Mouse (Mus musculus) left cerebral cortex, postnatal 36 days (tissue): ENCODE measurements around the gene Pla1a. TPM values are rescaled to one million over a fixed set of nuclear protein-coding genes. Genes with fewer than 3 reads are reported as not detected.

Experiments
- DNase-seq, 2 experiments: peaks; one replicate each; pipeline ENCODE4 v3.0.0; 2021 to 2022; ENCODE audit warnings: low spot score in 2 of 2, mixed read lengths in 1 of 2
- intact Hi-C: fragments of 180-260 bp; cut with DNase I; formaldehyde crosslinking; loops from one replicate; pipeline ENCODE4 v1.15.1; 2025
- total RNA-seq, 2 experiments: library from RNA; stranded (reverse); gene quantifications; 2 replicates each; pipeline ENCODE4 v1.2.3; 2021

The Pla1a gene
- total RNA-seq, 2 experiments from 2014 or later, result 0.67 to 1.3 TPM

DNA sequence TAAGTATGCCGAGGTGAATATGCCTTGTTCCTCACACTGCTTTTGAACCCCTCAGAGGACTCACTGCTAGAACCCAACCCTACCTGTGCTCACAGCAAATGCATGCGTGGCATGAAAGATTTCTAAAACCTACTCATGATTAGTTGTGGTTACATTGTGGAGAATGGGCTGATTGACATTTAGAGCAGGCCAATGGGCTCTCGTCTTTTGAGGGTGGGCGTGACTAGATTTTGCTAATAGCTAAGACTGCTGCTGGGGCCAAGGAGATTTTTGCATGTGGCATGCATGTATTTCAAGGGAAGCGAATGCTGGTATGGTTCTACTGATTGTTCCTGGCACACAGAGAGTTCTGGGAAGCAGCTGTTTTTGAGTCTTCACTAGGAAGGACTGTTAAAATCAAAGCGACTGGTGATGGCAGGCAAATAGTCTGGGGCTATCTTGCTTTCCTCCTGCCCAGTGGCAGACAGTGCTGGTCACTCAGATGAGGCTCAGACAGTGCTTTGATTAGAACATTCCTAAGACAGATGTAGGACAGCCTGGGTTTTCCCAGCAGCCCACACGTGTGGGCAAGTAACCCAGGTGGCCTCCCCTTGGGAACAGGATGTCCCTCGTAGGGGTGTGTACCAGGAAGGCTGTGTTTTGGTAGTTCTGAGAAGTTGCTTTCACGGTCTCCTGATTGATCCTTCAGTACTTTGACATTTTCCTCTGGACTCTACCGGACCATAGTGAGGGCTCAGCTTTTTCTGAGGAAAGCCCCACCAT, 58.4 kb downstream of the Pla1a start:
- DNase-seq, result no peak
- intact Hi-C loops, result loop anchor here (5.0 kb wide), 2 partner anchors 78 to 108 kb away; partner anchors contain the start of gene Adprh

DNA sequence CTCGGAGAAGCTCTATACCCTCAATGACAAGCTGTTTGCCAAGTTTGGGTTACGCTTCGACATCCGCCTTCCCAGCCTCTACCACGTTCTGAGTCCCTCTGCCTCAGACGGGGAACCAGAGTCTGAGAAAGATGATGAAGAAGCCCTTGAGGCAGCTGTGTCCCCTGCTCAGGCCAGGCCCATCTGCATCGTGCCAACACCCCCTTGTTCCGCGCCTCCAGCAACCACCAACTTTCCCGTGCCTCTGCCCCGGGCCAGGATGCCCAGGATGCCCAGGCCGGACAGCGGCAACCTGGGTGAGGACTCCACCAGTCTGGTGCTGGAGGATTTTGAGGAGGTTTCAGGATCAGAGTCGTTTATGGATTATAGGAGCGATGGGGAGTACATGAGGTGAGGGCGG, 59.0 kb downstream of the Pla1a start:
- intact Hi-C loops, result no loop called here
- DNase-seq, result no peak

DNA sequence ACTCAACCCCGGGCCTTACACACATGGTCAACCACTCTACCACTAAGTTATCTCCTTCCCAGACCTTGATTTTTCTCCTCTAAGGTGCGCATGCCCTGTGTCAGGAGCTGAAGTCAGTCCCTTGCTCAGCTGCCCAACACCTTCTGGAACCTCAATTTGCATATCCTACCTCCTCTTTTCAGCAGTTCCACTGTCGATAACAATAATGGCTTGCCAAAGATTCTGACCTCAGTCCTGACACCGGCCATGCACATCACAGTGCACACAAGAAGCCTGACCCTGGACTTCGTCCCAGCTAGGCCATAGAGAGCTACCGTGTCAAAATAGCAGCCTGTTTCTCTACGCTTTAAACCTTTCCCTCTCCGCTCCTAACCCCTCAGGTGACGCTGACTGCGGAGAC, 59.5 kb downstream of the Pla1a start:
- intact Hi-C loops, result no loop called here
- no peak for DNase-seq

DNA sequence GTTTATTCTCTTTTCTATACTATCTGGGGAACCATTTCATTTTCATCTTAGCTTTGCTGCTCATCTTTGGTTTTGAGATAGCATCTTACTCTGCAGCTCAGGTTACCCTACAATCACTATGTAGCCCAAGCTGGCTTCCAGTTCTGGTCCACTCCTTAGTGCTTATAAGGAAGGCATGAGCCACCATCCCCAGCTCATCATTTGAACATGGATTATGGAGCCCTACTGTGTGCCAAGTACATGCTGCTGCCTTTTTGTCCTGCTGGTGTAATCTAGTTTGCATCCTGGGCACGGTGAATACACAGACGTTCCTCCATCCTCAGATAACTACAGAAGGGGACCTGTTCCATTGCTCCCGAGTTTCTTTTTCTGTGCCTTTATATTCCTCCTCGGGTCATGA, 60.1 kb downstream of the Pla1a start:
- DNase-seq, result no peak
- intact Hi-C loops, result no loop called here

DNA sequence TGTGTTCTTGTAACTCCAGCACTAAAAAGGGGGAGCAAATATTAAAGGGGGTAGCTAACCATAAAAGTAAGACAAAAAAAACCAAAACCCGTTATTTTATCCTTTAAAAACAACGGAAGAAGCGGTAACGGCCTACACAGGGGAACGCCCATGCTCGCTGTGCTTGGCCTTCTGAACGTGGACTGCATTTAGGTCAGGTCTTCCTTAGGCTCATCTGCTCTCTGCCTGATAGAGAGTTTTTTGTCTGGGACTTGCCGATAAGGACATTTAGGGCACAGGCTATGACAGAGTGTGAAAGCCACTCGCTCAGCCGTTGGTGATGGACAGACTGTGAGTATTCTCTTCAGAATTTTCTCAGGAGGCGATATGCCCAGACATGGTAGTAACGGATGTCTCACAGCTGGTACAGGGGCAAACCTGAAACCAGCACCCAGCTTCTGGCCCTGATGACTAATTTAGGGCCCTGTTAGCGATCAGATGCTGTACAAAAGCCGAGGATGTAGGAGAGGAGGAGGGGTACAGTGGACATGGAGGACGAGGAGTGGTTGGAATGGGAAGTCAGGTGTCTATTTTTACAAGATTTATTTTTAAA, 61.1 kb downstream of the Pla1a start:
- intact Hi-C loops, result no loop called here
- no peak for DNase-seq

DNA sequence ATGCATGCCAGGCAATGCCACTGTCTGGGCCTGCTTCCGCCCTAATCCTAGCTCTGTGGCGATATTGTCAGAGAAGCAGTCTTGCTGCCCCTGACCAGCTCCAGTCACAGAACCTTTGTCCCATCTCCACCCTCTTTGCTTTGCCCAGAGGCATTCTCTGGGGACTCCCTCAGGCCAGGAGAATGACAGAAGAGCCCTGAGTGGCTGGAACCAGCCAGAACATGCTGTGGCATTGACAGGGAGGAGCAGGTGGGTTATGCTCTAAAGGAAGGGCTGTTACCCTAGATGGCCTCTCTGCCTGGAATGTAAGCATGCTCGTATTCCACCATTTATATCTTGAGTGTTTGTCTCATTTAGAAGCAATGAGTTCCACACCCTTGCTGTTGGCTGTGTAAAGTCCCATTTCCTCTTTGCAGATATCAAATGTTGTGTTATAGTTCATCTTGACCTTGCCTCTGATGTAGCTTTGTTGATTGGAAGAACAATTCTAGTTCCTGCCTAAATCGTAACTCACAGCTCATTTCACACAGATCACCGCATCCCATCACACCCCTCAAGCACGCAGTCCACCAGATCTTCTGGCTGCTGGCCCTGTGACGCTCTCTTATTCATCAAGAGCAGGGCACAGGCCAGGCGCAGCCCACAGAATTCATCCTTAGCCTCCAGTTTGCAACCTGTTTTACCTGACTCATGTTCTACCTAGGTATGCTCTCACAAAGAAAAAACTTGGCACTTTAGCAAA, 62.1 kb downstream of the Pla1a start:
- no peak for DNase-seq
- intact Hi-C loops, result no loop called here

DNA sequence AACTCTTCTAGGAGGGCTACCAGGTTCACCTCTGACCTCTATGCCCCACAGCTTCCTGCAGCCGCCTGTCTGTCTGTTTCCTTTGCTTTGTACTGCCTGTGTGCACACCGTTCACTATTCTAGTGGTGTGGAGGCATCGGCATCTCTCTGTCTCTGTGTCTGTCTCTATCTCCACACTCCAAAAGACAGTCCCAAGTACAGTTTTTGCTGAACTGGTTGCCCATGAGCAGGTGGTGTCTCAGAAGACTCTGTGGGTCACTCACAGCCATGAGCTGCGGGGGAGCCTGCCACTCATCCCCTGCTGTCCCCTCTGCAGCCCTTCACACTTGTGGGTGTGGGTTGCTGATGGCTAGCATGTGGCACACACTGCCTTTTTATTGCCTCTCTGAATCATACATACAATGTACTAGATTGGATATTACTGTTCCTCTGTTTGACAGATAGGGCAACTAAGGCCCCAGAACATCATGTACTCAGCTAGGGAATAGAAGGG, 62.9 kb downstream of the Pla1a start:
- intact Hi-C loops, result no loop called here

DNA sequence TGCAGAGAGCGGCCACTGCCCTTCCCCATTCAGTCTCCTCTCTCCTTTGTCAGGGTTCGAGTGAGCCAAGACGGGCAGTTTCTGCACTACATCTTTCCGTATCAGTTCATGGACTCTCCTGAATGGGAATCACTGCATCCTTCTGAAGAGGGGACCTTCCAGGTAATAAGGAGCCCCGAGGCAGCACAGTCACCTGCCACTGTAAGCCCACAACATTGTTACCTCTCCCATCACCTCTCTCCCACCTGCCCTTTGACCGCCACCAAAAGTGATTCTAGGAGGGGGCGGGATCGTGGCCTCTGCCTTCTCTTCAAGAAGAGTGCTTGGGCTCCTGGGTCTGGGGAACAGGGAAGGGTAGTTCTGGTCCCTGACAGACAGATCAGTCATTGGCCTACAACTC, 63.5 kb downstream of the Pla1a start:
- DNase-seq, result no peak
- intact Hi-C loops, result no loop called here

More for the DNA sequence above, 62.9 kb downstream of the Pla1a start:
- DNase-seq, result no peak

DNA sequence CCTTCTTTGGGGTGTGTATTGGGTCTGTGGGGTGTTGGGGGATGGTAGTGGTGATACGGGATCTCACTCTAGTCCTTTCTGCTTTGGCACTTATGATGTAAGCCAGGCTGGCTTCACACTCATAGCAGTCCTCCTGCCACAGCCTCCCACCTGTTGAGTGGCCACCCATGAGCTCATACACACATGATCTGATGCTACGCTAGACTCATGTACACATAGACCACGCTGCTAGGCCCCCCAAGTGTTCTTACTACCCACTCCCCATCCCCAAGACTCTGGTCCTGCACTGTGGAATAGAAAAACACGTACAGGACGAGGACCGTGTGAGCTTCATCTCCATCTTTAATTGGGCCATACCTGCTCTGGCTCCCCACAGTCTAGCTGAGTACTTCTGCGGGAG, 63.9 kb downstream of the Pla1a start:
- no peak for DNase-seq
- intact Hi-C loops, result no loop called here

DNA sequence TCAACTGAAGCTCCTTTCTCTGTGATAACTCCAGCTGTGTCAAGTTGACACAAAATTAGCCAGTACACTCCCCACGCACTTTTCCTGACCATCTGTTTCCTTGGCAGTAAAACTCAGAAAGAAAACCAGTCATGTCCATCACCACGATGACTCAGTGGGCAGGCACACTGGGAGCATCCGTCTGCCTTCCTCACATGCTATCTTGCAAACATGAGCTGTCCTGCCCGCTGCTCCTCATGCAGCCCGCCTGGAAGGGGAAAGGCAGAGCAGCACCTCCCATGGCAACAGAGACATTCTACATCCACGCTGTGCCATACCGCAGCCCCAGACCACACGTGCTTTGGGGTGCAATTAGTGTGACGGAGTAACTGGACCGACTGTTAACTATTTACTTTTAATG, 64.6 kb downstream of the Pla1a start:
- peak; percentile 81 for DNase-seq
- intact Hi-C loops, result no loop called here

DNA sequence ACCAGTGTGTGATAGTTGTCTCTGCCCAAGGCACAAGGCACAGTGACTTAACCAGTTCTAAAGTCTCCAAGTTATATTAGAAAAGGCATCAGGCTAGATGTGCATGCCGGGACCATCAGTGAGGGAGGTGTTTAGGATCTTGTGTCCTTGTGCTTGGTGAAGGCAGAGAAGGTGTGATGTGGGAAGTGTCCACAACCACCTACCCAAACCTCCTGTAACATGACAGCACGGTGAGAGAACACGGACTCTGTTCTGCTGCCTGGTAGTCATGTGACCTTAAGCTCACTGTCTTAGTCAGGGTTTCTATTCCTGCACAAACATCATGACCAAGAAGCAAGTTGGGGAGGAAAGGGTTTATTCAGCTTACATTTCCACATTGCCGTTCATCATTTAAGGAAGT, 66.7 kb downstream of the Pla1a start:
- intact Hi-C loops, result no loop called here
- peak in 1 of 2 experiments; percentile 40 for DNase-seq

DNA sequence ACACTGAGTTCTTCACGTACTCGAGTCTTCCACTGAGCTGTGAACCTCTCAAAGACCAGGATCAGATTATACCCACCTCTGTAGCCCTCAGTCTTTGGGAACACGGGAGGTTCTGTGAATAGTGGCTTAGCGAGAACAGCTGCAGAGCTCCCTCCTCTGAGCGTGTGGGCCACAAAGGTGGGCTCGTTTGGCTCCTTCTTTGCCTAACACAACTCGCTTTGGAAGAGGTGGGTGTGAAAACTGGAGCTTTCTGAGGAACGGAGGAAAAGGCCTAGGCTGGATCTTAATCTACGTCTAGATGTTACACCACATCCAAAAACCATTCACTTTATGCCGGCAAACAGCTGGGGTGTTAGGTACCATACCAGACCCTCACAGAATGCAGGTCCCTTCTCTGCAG, 67.6 kb downstream of the Pla1a start:
- peak; percentile 24 to 38 for DNase-seq
- intact Hi-C loops, result no loop called here

DNA sequence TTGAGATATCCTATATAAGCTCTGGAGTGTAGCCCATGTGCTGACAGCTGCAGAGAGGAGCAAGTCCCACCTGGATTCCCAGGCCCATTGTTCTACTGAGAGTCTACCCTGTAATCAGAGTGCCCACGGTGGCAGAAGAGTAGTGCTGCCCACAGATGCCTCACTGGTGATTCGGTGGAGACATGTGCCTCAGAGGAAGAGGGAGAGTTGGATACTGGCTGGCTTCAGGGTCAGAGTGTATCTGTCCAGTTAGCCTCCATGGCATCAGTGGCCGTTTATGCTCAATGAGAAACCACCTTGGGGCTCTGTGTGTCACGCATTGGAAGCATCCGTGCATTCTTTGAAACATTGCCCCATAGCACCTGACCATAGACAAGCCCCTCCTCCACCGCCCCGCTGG, 69.3 kb downstream of the Pla1a start:
- intact Hi-C loops, result no loop called here
- DNase-seq, result no peak

DNA sequence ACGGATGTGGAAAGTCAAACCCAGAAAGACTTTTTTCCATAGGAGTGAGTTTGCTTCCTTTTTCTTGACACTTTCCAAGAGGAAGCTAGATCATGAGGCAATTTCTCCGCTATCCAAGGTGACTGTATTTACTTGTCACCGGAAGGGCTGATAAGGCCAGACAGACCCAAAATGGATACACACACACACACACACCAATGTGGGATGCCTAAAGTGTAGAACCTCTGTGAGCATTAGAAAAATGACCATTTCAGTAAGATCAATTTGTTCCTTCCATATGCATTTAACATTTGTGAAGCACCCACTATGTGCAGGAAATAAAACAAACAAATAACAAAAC, 69.7 kb downstream of the Pla1a start:
- intact Hi-C loops, result no loop called here
- DNase-seq, result no peak

DNA sequence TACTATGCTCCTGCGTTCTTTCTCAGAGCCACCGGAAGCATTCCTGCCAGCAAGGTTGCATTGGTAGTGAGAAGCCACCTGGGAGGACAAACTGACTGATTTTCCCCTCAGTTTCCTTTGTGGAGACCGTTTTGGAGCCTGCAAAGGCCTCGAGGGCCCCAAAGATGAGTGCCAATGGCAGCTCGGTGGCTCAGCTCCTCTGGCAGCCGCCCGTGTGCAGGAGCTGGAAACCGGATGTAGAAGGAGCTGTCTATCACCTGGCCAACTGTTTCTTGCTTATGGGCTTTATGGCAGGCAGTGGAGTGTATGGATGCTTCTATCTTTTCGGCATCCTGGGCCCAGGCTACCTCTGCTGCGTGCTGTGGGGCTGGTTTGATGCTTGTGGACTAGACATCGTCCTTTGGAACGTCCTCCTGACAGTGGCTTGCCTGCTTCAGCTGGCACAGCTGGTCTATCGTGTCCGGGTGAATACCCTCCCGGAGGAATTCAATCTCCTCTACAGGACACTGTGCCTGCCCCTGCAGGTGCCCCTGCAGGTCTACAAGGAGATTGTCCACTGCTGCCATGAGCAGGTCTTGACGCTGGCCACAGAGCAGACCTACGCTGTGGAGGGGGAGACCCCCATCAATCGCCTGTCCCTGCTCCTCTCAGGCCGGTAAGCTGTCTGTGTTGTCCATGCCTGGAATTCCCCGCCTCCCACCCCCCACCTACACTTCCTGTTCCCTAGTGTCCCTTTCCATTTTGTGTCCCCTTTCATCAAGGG, 70.3 kb downstream of the Pla1a start:
- DNase-seq, result no peak
- intact Hi-C loops, result no loop called here

DNA sequence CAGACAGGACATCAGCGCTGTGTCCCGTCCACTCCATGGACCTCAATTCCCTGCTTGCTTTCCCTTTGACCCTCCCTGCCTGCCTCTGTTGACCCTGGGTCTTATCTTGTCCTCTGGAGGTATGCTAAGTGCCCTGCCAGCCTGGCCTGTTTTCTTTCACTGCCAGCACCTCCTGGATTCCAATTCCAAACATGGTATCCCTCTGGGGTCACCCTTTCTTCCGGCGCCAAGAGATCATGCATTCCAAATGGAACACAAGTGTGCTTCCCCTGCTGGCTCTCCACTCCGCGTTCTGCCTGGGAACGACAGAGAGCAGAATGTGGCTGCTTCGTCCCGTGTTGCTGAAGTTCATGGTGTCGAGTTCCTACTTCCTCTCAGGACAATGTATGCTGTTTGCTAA, 71.0 kb downstream of the Pla1a start, which contains the start of gene Popdc2:
Gene Popdc2, plus strand, starts transcription at position 277 of the 400 bp plus-strand sequence.
- DNase-seq, result no peak
- intact Hi-C loops, result no loop called here

DNA sequence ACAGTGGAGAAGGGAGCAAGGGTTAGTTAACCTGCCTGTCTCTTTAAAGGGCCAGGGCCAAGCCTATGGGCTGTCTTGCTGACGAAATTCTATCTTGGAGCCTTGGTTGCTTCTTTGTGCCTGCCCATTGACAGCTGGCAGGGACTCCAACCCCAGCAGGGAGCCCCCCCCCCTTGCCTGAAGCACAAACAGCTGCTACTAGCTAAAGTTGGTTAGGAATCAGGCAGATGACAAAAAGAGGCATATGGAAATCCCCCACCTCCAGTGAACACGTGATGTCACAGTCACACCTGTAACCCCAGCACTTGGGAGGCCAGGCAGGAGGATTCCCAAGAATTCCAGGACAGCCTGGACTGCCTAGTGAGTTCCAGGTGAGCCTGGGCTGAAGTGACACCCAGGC, 72.6 kb downstream of the Pla1a start:
- DNase-seq, result no peak
- intact Hi-C loops, result no loop called here

DNA sequence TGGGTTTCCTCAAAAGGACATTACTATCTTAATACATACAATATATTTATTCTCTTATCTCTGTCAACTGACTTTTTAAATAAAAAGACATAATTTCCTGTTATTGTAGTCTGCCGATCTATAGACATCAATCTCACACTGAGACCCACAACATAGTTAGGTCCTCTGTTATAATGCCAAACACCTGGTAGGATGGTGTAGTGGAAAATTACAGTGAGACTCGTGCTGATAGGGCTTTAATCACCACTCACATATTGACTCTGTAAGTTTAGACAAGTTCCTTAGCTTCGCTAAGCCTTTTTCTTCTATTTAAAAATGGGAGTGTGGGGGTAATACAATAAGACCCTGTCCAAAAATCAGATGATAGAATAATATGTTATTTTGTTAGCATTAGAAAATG, 73.1 kb downstream of the Pla1a start:
- DNase-seq, result no peak
- intact Hi-C loops, result no loop called here

DNA sequence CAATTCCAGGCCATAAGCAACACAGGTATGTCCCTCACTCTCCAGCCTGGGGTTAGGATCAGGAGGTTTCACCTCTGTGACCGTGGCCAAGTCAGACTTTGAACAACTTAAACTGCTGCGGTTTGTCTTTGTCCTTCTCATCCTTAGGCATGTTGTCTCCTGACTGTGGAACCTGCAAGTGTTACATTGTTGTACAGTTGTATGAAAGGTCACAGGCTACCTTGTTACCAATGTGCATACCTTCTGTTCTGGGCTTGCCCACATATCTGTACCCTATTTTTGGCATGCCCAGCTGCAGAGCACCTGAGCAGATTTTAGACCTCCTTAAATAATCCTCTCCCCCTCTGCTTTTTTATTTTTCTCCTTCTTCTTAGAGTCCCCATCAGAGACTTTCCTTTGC, 73.7 kb downstream of the Pla1a start:
- DNase-seq, result no peak
- intact Hi-C loops, result no loop called here

DNA sequence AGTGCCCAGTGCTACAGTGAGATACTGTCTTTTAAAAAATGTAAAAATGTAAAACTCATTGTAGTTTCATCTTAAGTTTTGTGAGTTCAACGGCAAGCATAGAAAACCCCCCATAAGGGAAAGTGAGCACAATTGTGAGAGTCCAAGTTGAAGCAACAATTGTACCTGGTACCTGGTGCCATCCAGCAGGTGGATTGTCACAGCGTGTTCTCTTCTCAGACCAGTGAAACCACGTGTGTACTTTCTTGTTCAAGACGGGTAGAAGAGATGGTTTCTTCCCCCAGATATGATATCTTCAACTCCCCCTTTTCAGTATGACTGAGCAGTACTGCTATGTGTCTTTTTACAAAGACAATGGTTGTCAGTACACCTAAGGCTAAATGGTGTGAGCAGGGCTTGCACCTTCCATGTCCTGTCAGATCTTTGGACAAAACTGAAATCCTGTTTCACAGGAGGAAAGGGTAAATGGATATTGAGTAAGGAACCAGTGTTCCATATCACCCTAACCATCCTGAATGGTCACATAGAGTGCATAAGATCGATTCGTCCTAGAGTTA, 74.6 kb downstream of the Pla1a start:
- no peak for DNase-seq

More for the DNA sequence above, 74.6 kb downstream of the Pla1a start:
- intact Hi-C loops, result no loop called here
